Mouse (Mus musculus) forebrain, embryonic 11.5 days (tissue): ENCODE results near the gene Hnrnph1. TPM values are rescaled to one million over a fixed set of nuclear protein-coding genes. Genes with fewer than 3 reads are reported as not detected.
"Not testable (repeated sequence)": the region's sequence is repeated elsewhere in the genome, so short reads cannot be mapped to it uniquely, and the experiment has no call there.

Experiments used
- ATAC-seq: fragments of 200-750 bp; cut with Nextera tagmentation; replicated peaks from 2 replicates; pipeline ENCODE4 v1.8.0; 2017; ENCODE audit warnings: moderate TSS enrichment; ENCODE audit not compliant: low FRiP score
- DNase-seq: peaks from one replicate; pipeline ENCODE4 v3.0.0-alpha.2; 2017; ENCODE audit warnings: low spot score
- H3K27ac ChIP-seq: fragments of 300-500 bp; sonication (generic); 2 replicates; pipeline ENCODE4 v1.5.1; 2014; ENCODE audit warnings: low read depth, low read length
- H3K27me3 ChIP-seq: fragments of 300-500 bp; sonication (generic); 2 replicates; pipeline ENCODE4 v1.6.1; 2014; ENCODE audit warnings: mild to moderate bottlenecking, low read length, mixed read lengths; ENCODE audit not compliant: control insufficient read depth, insufficient read depth
- H3K36me3 ChIP-seq: fragments of 300-500 bp; sonication (generic); 2 replicates; pipeline ENCODE4 v1.6.1; 2014; ENCODE audit warnings: mild to moderate bottlenecking, low read length, moderate library complexity, mixed read lengths; ENCODE audit not compliant: control insufficient read depth, insufficient read depth
- H3K4me1 ChIP-seq: fragments of 300-500 bp; sonication (generic); replicated peaks from 2 replicates; pipeline ENCODE4 v1.6.1; 2014; ENCODE audit warnings: low read length, mixed read lengths; ENCODE audit not compliant: control insufficient read depth, insufficient read depth
- H3K4me2 ChIP-seq: fragments of 300-500 bp; sonication (generic); 2 replicates; pipeline ENCODE4 v1.6.1; 2014; ENCODE audit warnings: low read depth, mild to moderate bottlenecking, low read length, moderate library complexity, mixed read lengths; ENCODE audit not compliant: severe bottlenecking
- H3K4me3 ChIP-seq: fragments of 300-500 bp; sonication (generic); 2 replicates; pipeline ENCODE4 v1.5.1; 2014; ENCODE audit warnings: low read depth, low read length
- H3K9ac ChIP-seq: fragments of 300-500 bp; sonication (generic); 2 replicates; pipeline ENCODE4 v1.6.1; 2014; ENCODE audit warnings: low read length
- H3K9me3 ChIP-seq: fragments of 300-500 bp; sonication (generic); 2 replicates; pipeline ENCODE4 v1.6.1; 2016; ENCODE audit warnings: low read length, mixed read lengths; ENCODE audit not compliant: control insufficient read depth
- WGBS: fragments of 180-500 bp; shearing (Covaris S2); extraction: QIAGEN DNeasy Blood & Tissue Kit; methylation state at CpG from one replicate; pipeline ENCODE4 v1.1.7; 2014; 5-methylcytosine and 5-hydroxymethylcytosine counted together
- polyA plus RNA-seq: library from polyadenylated mRNA; unstranded; fragments of >200 nt; fragmentation: Nextera tagmentation; extraction: Ambion mirVana; gene quantifications from 2 replicates; pipeline ENCODE4 v1.2.1, GENCODE M21; 2014

The Hnrnph1 gene
- polyA plus RNA-seq, 1 experiment from 2014 or later: 833 TPM

GRCm38 (mm10) chr11:50352177-50352576 lies 24.6 kb upstream of the Hnrnph1 start:
- H3K4me3 ChIP-seq: no peak overlapping the region
- H3K27me3 ChIP-seq: no peaks in the 10 kb centered on the region
- WGBS: 89% methylated on average over 2 of the region's 2 CpGs
- H3K4me2 ChIP-seq: no peak overlapping the region
- ATAC-seq (no peak), DNase-seq (no peak)
- H3K27ac ChIP-seq: no peak overlapping the region
- no peaks in the 10 kb centered on the region for H3K4me1 ChIP-seq
- H3K9me3 ChIP-seq: no peaks in the 10 kb centered on the region
- H3K9ac ChIP-seq: no peak overlapping the region
- no peaks in the 10 kb centered on the region for H3K36me3 ChIP-seq

- no peaks in the 10 kb centered on the region for H3K4me1 ChIP-seq
- ATAC-seq: no peak
- H3K36me3 ChIP-seq: no peaks in the 10 kb centered on the region
- DNase-seq: no peak
- H3K4me3 ChIP-seq: no peak within 1 kb of the TSS
- peaks cover 5% of the 10 kb centered on the region; the same call in 1 of the 2 replicates for H3K27me3 ChIP-seq
- H3K27ac ChIP-seq: no peak within 1 kb of the TSS
- no peak within 1 kb of the TSS for H3K9ac ChIP-seq
- H3K4me2 ChIP-seq: no peak within 1 kb of the TSS
- H3K9me3 ChIP-seq: no peaks in the 10 kb centered on the region
Measured at GRCm38 (mm10) chr11:50354162-50354561, 22.6 kb upstream of the Hnrnph1 start, which contains the start of gene Cby3. Cby3 (plus strand) TSS chr11:50354462.

GRCm38 (mm10) chr11:50354851-50355250 lies 21.9 kb upstream of the Hnrnph1 start:
- WGBS: 78% methylated on average over 3 of the region's 3 CpGs

GRCm38 (mm10) chr11:50355395-50355794 lies 21.4 kb upstream of the Hnrnph1 start:
- H3K9ac ChIP-seq: no peak overlapping the region
- H3K27ac ChIP-seq: no peak overlapping the region
- 69% methylated on average over 1 of the region's 1 CpGs for WGBS
- no peaks in the 10 kb centered on the region for H3K4me1 ChIP-seq
- peaks cover 5% of the 10 kb centered on the region; the same call in 1 of the 2 replicates for H3K27me3 ChIP-seq
- H3K9me3 ChIP-seq: no peaks in the 10 kb centered on the region
- no peak for ATAC-seq
- no peaks in the 10 kb centered on the region for H3K36me3 ChIP-seq
- no peak overlapping the region for H3K4me2 ChIP-seq
- DNase-seq: no peak
- H3K4me3 ChIP-seq: no peak overlapping the region

More at GRCm38 (mm10) chr11:50354851-50355250, 21.9 kb upstream of the Hnrnph1 start:
- Histone ChIP-seq H3K27ac (no peak overlapping the region), H3K4me2 (no peak overlapping the region), H3K9me3 (no peaks in the 10 kb centered on the region), H3K9ac (no peak overlapping the region), H3K36me3 (no peaks in the 10 kb centered on the region), H3K4me1 (no peaks in the 10 kb centered on the region), H3K27me3 (peaks cover 5% of the 10 kb centered on the region; the same call in 1 of the 2 replicates), H3K4me3 (no peak overlapping the region)
- DNase-seq (no peak), ATAC-seq (no peak)

GRCm38 (mm10) chr11:50358950-50359861 lies 17.6 kb upstream of the Hnrnph1 start:
- peak; percentile 78 for ATAC-seq
- Histone ChIP-seq H3K4me2 (peak overlapping the region; percentile 85), H3K27ac (no peak overlapping the region), H3K27me3 (peaks cover 7% of the 10 kb centered on the region; the same call in 1 of the 2 replicates), H3K4me3 (peak overlapping the region; percentile 43), H3K9ac (peak overlapping the region; percentile 60), H3K9me3 (no peaks in the 10 kb centered on the region), H3K4me1 (no peaks in the 10 kb centered on the region), H3K36me3 (no peaks in the 10 kb centered on the region)
- DNase-seq: peak; percentile 85
- WGBS: 2% methylated on average over 74 of the region's 74 CpGs

GRCm38 (mm10) chr11:50361282-50361681 lies 15.5 kb upstream of the Hnrnph1 start:
- not testable (repeated sequence) for H3K4me3 ChIP-seq, H3K27me3 ChIP-seq, H3K36me3 ChIP-seq, H3K4me2 ChIP-seq, DNase-seq, H3K4me1 ChIP-seq, H3K9ac ChIP-seq, ATAC-seq, H3K9me3 ChIP-seq, H3K27ac ChIP-seq
- 88% methylated on average over 1 of the region's 1 CpGs for WGBS

GRCm38 (mm10) chr11:50364548-50364947 lies 12.2 kb upstream of the Hnrnph1 start:
- no peak overlapping the region for H3K9ac ChIP-seq
- H3K27me3 ChIP-seq: peaks cover 2% of the 10 kb centered on the region; the same call in 1 of the 2 replicates
- H3K4me3 ChIP-seq: no peak overlapping the region
- no peak overlapping the region for H3K27ac ChIP-seq
- no peaks in the 10 kb centered on the region for H3K4me1 ChIP-seq
- whole genome bisulfite sequencing: 13% methylated on average over 4 of the region's 4 CpGs
- no peaks in the 10 kb centered on the region for H3K9me3 ChIP-seq
- ATAC-seq (0 out of 2 replicates have a peak, but pooled peaks have one; percentile 61), DNase-seq (peak; percentile 80)
- no peaks in the 10 kb centered on the region for H3K36me3 ChIP-seq
- H3K4me2 ChIP-seq: no peak overlapping the region

- ATAC-seq: no peak
- Histone ChIP-seq H3K4me2 (no peak overlapping the region), H3K4me1 (no peaks in the 10 kb centered on the region)
Measured at GRCm38 (mm10) chr11:50365322-50365721, 11.5 kb upstream of the Hnrnph1 start.

More at GRCm38 (mm10) chr11:50365322-50365721, 11.5 kb upstream of the Hnrnph1 start:
- H3K27ac ChIP-seq: no peak overlapping the region
- H3K9ac ChIP-seq: no peak overlapping the region
- peak; percentile 23 for DNase-seq
- H3K9me3 ChIP-seq: no peaks in the 10 kb centered on the region
- peaks cover 2% of the 10 kb centered on the region; the same call in 1 of the 2 replicates for H3K27me3 ChIP-seq
- H3K36me3 ChIP-seq: no peaks in the 10 kb centered on the region
- H3K4me3 ChIP-seq: no peak overlapping the region
